Mouse (Mus musculus) embryonic fibroblast, embryonic 13.5 days (primary cell): ENCODE measurements around the gene Arhgap9.

Experiments used
- CTCF ChIP-seq: IDR thresholded peaks from 2 replicates; pipeline ENCODE4 v1.5.1; 2011; ENCODE audit warnings: mild to moderate bottlenecking, control low read depth, low read length, moderate library complexity, borderline replicate concordance; ENCODE audit not compliant: insufficient read depth
- POLR2A ChIP-seq: IDR thresholded peaks from 2 replicates; pipeline ENCODE4 v1.6.1; 2011; ENCODE audit warnings: low read depth, mild to moderate bottlenecking, control low read depth, low read length, moderate library complexity

DNA sequence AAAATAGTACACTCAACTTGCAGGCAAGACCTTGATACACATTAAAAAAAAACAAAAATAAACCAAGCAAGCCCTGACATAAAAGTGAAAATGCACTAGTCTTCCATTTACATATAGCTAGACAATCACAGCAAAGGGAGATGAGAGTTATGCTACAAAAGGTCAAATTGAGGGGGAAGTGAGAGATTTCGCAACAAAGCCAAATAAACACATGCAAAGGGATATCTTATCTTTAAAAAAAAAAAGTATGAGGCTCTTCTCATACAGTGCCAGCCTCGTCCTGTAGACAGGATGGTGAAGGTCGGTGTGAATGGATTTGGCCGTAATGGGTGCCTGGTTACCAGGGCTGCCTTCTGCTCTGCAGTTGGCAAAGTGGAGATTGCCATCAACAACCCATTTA, 8.9 kb upstream of the Arhgap9 start:
- no peak for TF ChIP-seq POLR2A
- no peak for TF ChIP-seq CTCF
